Mouse (Mus musculus) MN1 (cell line): Measurements from ENCODE around the gene Olfr56.
"Not testable (repeated sequence)": the region's sequence is repeated elsewhere in the genome, so short reads cannot be mapped to it uniquely, and the experiment has no call there.

ENCODE experiments used
- DNase-seq: peaks from one replicate; pipeline ENCODE4 v3.0.0-alpha.2; 2016; ENCODE audit warnings: low spot score

Gene Olfr56

GRCm38 (mm10) chr11:49170576-49170975 is 191.9 kb downstream of the Olfr56 start:
- no peak for DNase-seq

DNA sequence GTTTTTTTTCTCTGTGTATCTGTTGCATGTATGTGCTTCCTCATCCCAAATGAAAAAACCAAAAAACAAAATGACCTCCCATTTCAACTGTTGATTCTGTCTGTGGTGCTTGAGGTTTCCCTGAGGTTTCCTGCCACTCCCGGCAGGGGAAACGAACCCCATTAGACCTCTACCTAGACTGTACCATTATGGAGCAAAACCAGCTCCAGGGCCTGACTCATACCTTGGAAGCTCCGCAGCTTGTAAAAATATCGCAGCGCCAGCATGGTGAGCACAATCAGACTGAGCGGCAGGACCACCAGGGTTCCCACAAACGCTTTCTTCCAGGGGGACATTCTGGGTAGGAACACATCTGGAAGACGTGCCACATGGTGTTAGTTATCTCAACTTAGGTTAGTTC is 196.7 kb downstream of the Olfr56 start:
- DNase-seq: no peak

- DNase-seq: not testable (repeated sequence)
Observed at GRCm38 (mm10) chr11:49176047-49176779, 197.5 kb downstream of the Olfr56 start.

DNA sequence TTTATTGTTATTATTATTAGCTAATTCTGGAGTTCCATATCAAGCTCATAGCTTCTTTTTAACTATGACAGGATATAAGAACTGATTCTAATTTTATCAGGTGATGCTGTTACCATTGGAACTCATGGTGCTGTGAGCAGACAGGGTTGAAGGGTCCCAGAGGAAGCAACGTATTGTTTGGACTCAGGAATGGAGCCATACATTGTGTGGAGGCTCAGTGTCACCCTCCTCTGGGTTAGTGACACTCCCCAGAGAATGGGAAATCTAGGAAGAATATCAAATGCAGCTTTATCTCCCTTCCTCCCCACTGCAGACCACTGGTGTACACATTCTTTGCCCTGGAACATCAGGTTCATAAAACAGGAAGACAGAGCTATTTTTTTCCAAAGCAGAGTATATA is 204.5 kb downstream of the Olfr56 start:
- DNase-seq: no peak
